In the genomic region with DNA sequence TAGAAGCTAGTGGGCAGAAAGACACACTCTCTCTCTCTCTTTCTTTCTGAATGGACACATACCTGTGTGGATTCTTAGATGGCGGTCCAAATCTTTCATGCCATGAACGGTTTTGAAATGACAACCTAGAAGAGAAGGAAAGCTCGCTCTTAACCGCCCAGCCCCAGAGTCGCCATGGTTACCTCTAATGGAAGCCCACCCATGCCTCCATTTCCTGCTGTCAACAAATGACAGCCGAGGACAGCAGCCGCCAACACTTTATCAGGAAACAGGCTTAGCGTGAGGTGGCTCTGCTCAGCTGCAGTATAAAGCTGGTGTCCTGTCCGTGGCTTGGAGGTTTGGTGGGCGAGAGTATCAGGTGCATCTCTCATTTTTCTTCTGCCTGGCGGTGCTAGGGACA, we compare ENCODE assay signal across 24 mouse cellular contexts. TPM values are rescaled to one million over a fixed set of nuclear protein-coding genes. Genes with fewer than 3 reads are reported as not detected.
DNase-seq lines count a peak whose midpoint lies in the region; ATAC-seq and TF ChIP-seq lines count a peak whose summit lies in the region.
"Had no signal": no experiment of that assay in that cellular context is flagged by ENCODE, and none has a peak within 500 bp of the region (broad histone marks: within the 10 kb centered on the region; RNA-seq: fewer than 3 reads in every experiment).

No protein-coding gene starts in this region.

- 0 out of 2 replicates have a peak, but pooled peaks cover 3% of the 10 kb centered on the region for H3K4me1 ChIP-seq in forebrain, embryonic 14.5 days (ENCODE audit: control insufficient read depth, insufficient read depth, low read length)
- H3K4me1 ChIP-seq in forebrain, embryonic 12.5 days = peaks cover 17% of the 10 kb centered on the region
- H3K4me1 ChIP-seq in testis, adult 2 months (ENCODE audit: control insufficient read depth, insufficient read depth, low read length) = 0 out of 2 replicates have a peak, but pooled peaks cover 2% of the 10 kb centered on the region
- H3K4me1 ChIP-seq: lung, embryonic 15.5 days had no signal

- ATAC-seq in forebrain, embryonic 14.5 days = no peak
- ATAC-seq in forebrain, embryonic 12.5 days (ENCODE audit: low FRiP score) = no peak
- ATAC-seq: forebrain, embryonic 16.5 days; Patski had no signal

- H3K9me3 ChIP-seq in forebrain, embryonic 14.5 days (replicated peaks; ENCODE audit: control insufficient read depth, low read length) = no peaks in the 10 kb centered on the region
- H3K9me3 ChIP-seq in forebrain, embryonic 12.5 days = no peaks in the 10 kb centered on the region
- H3K9me3 ChIP-seq: hindbrain, embryonic 15.5 days; limb, embryonic 13.5 days; lung, embryonic 15.5 days; neural tube, embryonic 13.5 days had no signal

- H3K36me3 ChIP-seq in forebrain, embryonic 14.5 days (ENCODE audit: control insufficient read depth, insufficient read depth, low read length) = no peaks in the 10 kb centered on the region
- H3K36me3 ChIP-seq in forebrain, embryonic 12.5 days (replicated peaks) = no peaks in the 10 kb centered on the region
- H3K36me3 ChIP-seq in testis, adult 2 months (ENCODE audit: control insufficient read depth, insufficient read depth, low read length) = no peaks in the 10 kb centered on the region
- H3K36me3 ChIP-seq: hindbrain, embryonic 15.5 days; lung, embryonic 15.5 days; neural tube, embryonic 13.5 days had no signal

- no peak overlapping the region for H3K4me2 ChIP-seq in forebrain, embryonic 14.5 days (ENCODE audit: low read length)
- no peak overlapping the region for H3K4me2 ChIP-seq in forebrain, embryonic 12.5 days
- H3K4me2 ChIP-seq: hindbrain, embryonic 15.5 days; limb, embryonic 13.5 days; liver, embryonic 11.5 days; lung, embryonic 15.5 days; neural tube, embryonic 13.5 days had no signal

- H3K27ac ChIP-seq in forebrain, embryonic 14.5 days (ENCODE audit: low read depth, low read length) = no peak overlapping the region
- no peak overlapping the region for H3K27ac ChIP-seq in forebrain, embryonic 12.5 days
- H3K27ac ChIP-seq in layer of hippocampus, adult 2 months = peak overlapping the region; percentile 46; the same call in 1 of the 2 replicates
- H3K27ac ChIP-seq in testis, adult 2 months (ENCODE audit: control insufficient read depth, insufficient read depth, low read depth, low read length) = no peak overlapping the region
- H3K27ac ChIP-seq: hindbrain, embryonic 15.5 days; limb, embryonic 13.5 days; lung, embryonic 15.5 days; neural tube, embryonic 13.5 days had no signal

- intact Hi-C loops in left cerebral cortex, postnatal 14 days (cut with DNase I) = no loop called here

- H3K4me3 ChIP-seq in forebrain, embryonic 14.5 days (ENCODE audit: low read depth, low read length) = no peak overlapping the region
- no peak overlapping the region for H3K4me3 ChIP-seq in forebrain, embryonic 12.5 days (replicated peaks)
- peak overlapping the region; percentile 8 for H3K4me3 ChIP-seq in layer of hippocampus, adult 2 months
- no peak overlapping the region for H3K4me3 ChIP-seq in testis, adult 2 months (ENCODE audit: control insufficient read depth, low read depth, low read length)
- H3K4me3 ChIP-seq: hindbrain, embryonic 15.5 days; limb, embryonic 13.5 days; lung, embryonic 15.5 days; neural tube, embryonic 13.5 days had no signal

- H3K27me3 ChIP-seq in forebrain, embryonic 14.5 days (replicated peaks; ENCODE audit: control insufficient read depth, insufficient read depth, low read length) = peaks cover 9% of the 10 kb centered on the region
- H3K27me3 ChIP-seq in forebrain, embryonic 12.5 days = peaks cover 21% of the 10 kb centered on the region
- H3K27me3 ChIP-seq in testis, adult 2 months (ENCODE audit: control insufficient read depth, insufficient read depth, low read length) = no peaks in the 10 kb centered on the region
- H3K27me3 ChIP-seq: Patski had no signal

- DNase-seq in forebrain, embryonic 14.5 days (ENCODE audit: low spot score) = peak; percentile 40
- DNase-seq in layer of hippocampus, adult 2 months (ENCODE audit: low spot score in 2 of 2) = peak in 1 of 2 experiments; percentile 25
- no peak for DNase-seq in layer of hippocampus, postnatal 36 days
- no peak for DNase-seq in testis, postnatal 10 days (ENCODE audit: low spot score)
- DNase-seq in left cerebral cortex, postnatal 14 days (ENCODE audit: low spot score in 2 of 2) = no peak
- no peak for DNase-seq in ovary, adult 18-20 months (ENCODE audit: low spot score)
- DNase-seq: adrenal gland, postnatal 10 days; cerebellum, adult 11 months; cerebellum, adult 9-10 months; cerebellum, postnatal 36 days; heart, postnatal 14 days; kidney, adult 2 months; kidney, postnatal 36 days; right cerebral cortex, postnatal 14 days; thymus, postnatal 14 days had no signal

- H3K9ac ChIP-seq in forebrain, embryonic 14.5 days (ENCODE audit: low read length) = no peak overlapping the region
- no peak overlapping the region for H3K9ac ChIP-seq in forebrain, embryonic 12.5 days
- H3K9ac ChIP-seq: hindbrain, embryonic 15.5 days; limb, embryonic 13.5 days; lung, embryonic 15.5 days; neural tube, embryonic 13.5 days had no signal

- TF ChIP-seq CTCF in layer of hippocampus, adult 2 months (conservative IDR thresholded peaks at IDR 0.05) = no peak
- peak; percentile 3; the same call in 1 of the 2 replicates for TF ChIP-seq CTCF in testis, adult 2 months (IDR thresholded peaks at IDR 0.05; ENCODE audit: control insufficient read depth, insufficient read depth, insufficient replicate concordance, low read depth, low read length)

- 54% methylated on average over 11 of the region's 11 CpGs for WGBS in forebrain, embryonic 14.5 days
- WGBS in forebrain, embryonic 12.5 days = 60% methylated on average over 11 of the region's 11 CpGs

- no peak for TF ChIP-seq POLR2A in testis, adult 2 months (IDR thresholded peaks at IDR 0.05; ENCODE audit: control insufficient read depth, low read depth, low read length)

RNA-seq across cellular contexts. Expression of gene Zfp64, which starts 49.4 kb away (rescaled TPM):
- 29.7 and 36.6 TPM in 2 replicates for polyA plus RNA-seq in forebrain, embryonic 14.5 days (2014; fragmentation: Nextera tagmentation; extraction: Ambion mirVana)
- 35.5 and 38.0 TPM in 2 replicates for polyA plus RNA-seq in forebrain, embryonic 12.5 days (2016; fragmentation: Nextera tagmentation; extraction: Ambion mirVana)
- total RNA-seq in layer of hippocampus, adult 2 months (2021) = 10 to 100 TPM; 17.0 to 17.6 TPM
- total RNA-seq in layer of hippocampus, postnatal 36 days (2021) = 10 to 100 TPM; 15.8 to 16.0 TPM
- polyA plus RNA-seq in testis, adult 2 months (2012; rRNA removed) = 3.1 and 3.4 TPM in 2 replicates
- 10 to 100 TPM; 16.8 to 18.1 TPM for total RNA-seq in left cerebral cortex, postnatal 14 days (2021)
